Mouse (Mus musculus): ENCODE measurements around the gene Gstp1.
"Not testable (repeated sequence)": the region's sequence is repeated elsewhere in the genome, so short reads cannot be mapped to it uniquely, and the experiment has no call there.

Gene Gstp1

GRCm38 (mm10) chr19:4037154-4037787, 514 bp downstream of the Gstp1 start:
- not testable (repeated sequence) for DNase-seq (ENCODE audit: low read depth)

- no peak for DNase-seq (ENCODE audit: low read depth)
Measured at GRCm38 (mm10) chr19:4036327-4037045, 1.3 kb downstream of the Gstp1 start.

- no peak for DNase-seq (ENCODE audit: low read depth)
Measured at GRCm38 (mm10) chr19:4033742-4034141, 4.0 kb downstream of the Gstp1 start.

GRCm38 (mm10) chr19:4033298-4033697, 4.5 kb downstream of the Gstp1 start:
- DNase-seq (ENCODE audit: low read depth), result no peak

- no peak for DNase-seq (ENCODE audit: low read depth)
Measured at GRCm38 (mm10) chr19:4032668-4033067, 5.1 kb downstream of the Gstp1 start.

GRCm38 (mm10) chr19:4027576-4027975, 10.2 kb downstream of the Gstp1 start:
- no peak for DNase-seq (ENCODE audit: low read depth)

GRCm38 (mm10) chr19:4023185-4023584, 14.6 kb downstream of the Gstp1 start:
- no peak for DNase-seq (ENCODE audit: low read depth)

GRCm38 (mm10) chr19:4018743-4019583, 18.8 kb downstream of the Gstp1 start:
- DNase-seq (ENCODE audit: low read depth), result peak; percentile 81

GRCm38 (mm10) chr19:4017921-4018587, 19.7 kb downstream of the Gstp1 start:
- DNase-seq (ENCODE audit: low read depth), result no peak

GRCm38 (mm10) chr19:4015635-4016034, 22.1 kb downstream of the Gstp1 start:
- DNase-seq (ENCODE audit: low read depth), result no peak

GRCm38 (mm10) chr19:4014802-4015201, 23.0 kb downstream of the Gstp1 start:
- DNase-seq (ENCODE audit: low read depth), result no peak

- DNase-seq (ENCODE audit: low read depth), result no peak
Measured at GRCm38 (mm10) chr19:4013066-4013465, 24.7 kb downstream of the Gstp1 start.

GRCm38 (mm10) chr19:4012432-4013022, 25.3 kb downstream of the Gstp1 start, which contains the start of gene Ndufv1:
TSS of gene Ndufv1 (minus strand) at chr19:4012806.
- peak; percentile 96 for DNase-seq (ENCODE audit: low read depth)

GRCm38 (mm10) chr19:4011086-4011485, 26.7 kb downstream of the Gstp1 start:
- DNase-seq (ENCODE audit: low read depth), result no peak

- DNase-seq (ENCODE audit: low read depth), result no peak
Measured at GRCm38 (mm10) chr19:4005971-4006370, 31.8 kb downstream of the Gstp1 start.

GRCm38 (mm10) chr19:4005091-4005490, 32.7 kb downstream of the Gstp1 start:
- no peak for DNase-seq (ENCODE audit: low read depth)

GRCm38 (mm10) chr19:4004331-4004730, 33.5 kb downstream of the Gstp1 start:
- no peak for DNase-seq (ENCODE audit: low read depth)

- DNase-seq (ENCODE audit: low read depth), result no peak
Measured at GRCm38 (mm10) chr19:4003641-4004040, 34.1 kb downstream of the Gstp1 start.

GRCm38 (mm10) chr19:4003112-4003511, 34.7 kb downstream of the Gstp1 start, which contains the start of gene Doc2g:
TSS of gene Doc2g (plus strand) at chr19:4003313.
- no peak for DNase-seq (ENCODE audit: low read depth)

GRCm38 (mm10) chr19:4001752-4002151, 36.0 kb downstream of the Gstp1 start:
- DNase-seq (ENCODE audit: low read depth), result no peak

- DNase-seq (ENCODE audit: low read depth), result no peak
Measured at GRCm38 (mm10) chr19:4000949-4001525, 36.7 kb downstream of the Gstp1 start.
